Mouse (Mus musculus) forebrain, embryonic 15.5 days (tissue): ENCODE data around the gene Kmt5c. TPM values are rescaled to one million over a fixed set of nuclear protein-coding genes. Genes with fewer than 3 reads are reported as not detected.

Experiments used
- ATAC-seq: fragments of 200-750 bp; cut with Nextera tagmentation; replicated peaks from 2 replicates; pipeline ENCODE4 v1.8.0; 2017; ENCODE audit warnings: mild to moderate bottlenecking, moderate TSS enrichment, moderate library complexity
- H3K27ac ChIP-seq: fragments of 300-500 bp; sonication (generic); replicated peaks from 2 replicates; pipeline ENCODE4 v1.5.1; 2015; ENCODE audit warnings: mild to moderate bottlenecking, inconsistent platforms
- H3K27me3 ChIP-seq: fragments of 300-500 bp; sonication (generic); 2 replicates; pipeline ENCODE4 v1.6.1; 2015; ENCODE audit warnings: inconsistent platforms
- H3K36me3 ChIP-seq: fragments of 300-500 bp; sonication (generic); 2 replicates; pipeline ENCODE4 v1.6.1; 2015; ENCODE audit warnings: mild to moderate bottlenecking, inconsistent platforms
- H3K4me1 ChIP-seq: fragments of 300-500 bp; sonication (generic); 2 replicates; pipeline ENCODE4 v1.6.1; 2015; ENCODE audit warnings: inconsistent platforms
- H3K4me2 ChIP-seq: fragments of 300-500 bp; sonication (generic); replicated peaks from 2 replicates; pipeline ENCODE4 v1.6.1; 2015; ENCODE audit warnings: mild to moderate bottlenecking, inconsistent platforms
- H3K4me3 ChIP-seq: fragments of 300-500 bp; sonication (generic); 2 replicates; pipeline ENCODE4 v1.5.1; 2015; ENCODE audit warnings: mild to moderate bottlenecking, inconsistent platforms
- H3K9ac ChIP-seq: fragments of 300-500 bp; sonication (generic); replicated peaks from 2 replicates; pipeline ENCODE4 v1.6.1; 2015; ENCODE audit warnings: mild to moderate bottlenecking, inconsistent platforms
- H3K9me3 ChIP-seq: fragments of 300-500 bp; sonication (generic); 2 replicates; pipeline ENCODE4 v1.6.1; 2016; ENCODE audit warnings: inconsistent platforms
- WGBS: fragments of 180-500 bp; shearing (Covaris S2); methylation state at CpG from one replicate; pipeline ENCODE4 v1.1.7; 2015; ENCODE audit warnings: mixed read lengths; 5-methylcytosine and 5-hydroxymethylcytosine counted together
- polyA plus RNA-seq: library from polyadenylated mRNA; unstranded; fragments of >200 nt; fragmentation: Nextera tagmentation; extraction: Ambion mirVana; gene quantifications from 2 replicates; pipeline ENCODE4 v1.2.1, GENCODE M21; 2015

The Kmt5c gene
- polyA plus RNA-seq, 1 experiment from 2014 or later = 64.3 TPM

- 67% methylated on average over 7 of the region's 7 CpGs for WGBS
- ATAC-seq = 0 out of 2 replicates have a peak, but pooled peaks have one; percentile 6
- H3K27ac ChIP-seq = no peak overlapping the region
Observed at GRCm38 (mm10) chr7:4795767-4796433, 56.0 kb downstream of the Kmt5c start.

More at GRCm38 (mm10) chr7:4795767-4796433, 56.0 kb downstream of the Kmt5c start:
- no peak overlapping the region for H3K4me3 ChIP-seq
- H3K27me3 ChIP-seq = no peaks in the 10 kb centered on the region
- H3K9ac ChIP-seq = no peak overlapping the region
- H3K36me3 ChIP-seq = peaks cover 37% of the 10 kb centered on the region
- H3K4me2 ChIP-seq = no peak overlapping the region
- H3K9me3 ChIP-seq = no peaks in the 10 kb centered on the region
- H3K4me1 ChIP-seq = peaks cover 20% of the 10 kb centered on the region

Other genes starting within 250 kb of the Kmt5c start
- gene Ppp1r12c, start 238.4 kb upstream of the Kmt5c start, polyA plus RNA-seq = 48.4 and 50.3 TPM in 2 replicates
- 2.5 and 2.6 TPM in 2 replicates for gene Tnnt1, start 223.7 kb upstream of the Kmt5c start, polyA plus RNA-seq
- 1.8 and 1.9 TPM in 2 replicates for gene Tnni3, start 215.9 kb upstream of the Kmt5c start, polyA plus RNA-seq
- 1.6 and 1.7 TPM in 2 replicates for gene Dnaaf3, start 207.7 kb upstream of the Kmt5c start, polyA plus RNA-seq
- 158 and 164 TPM in 2 replicates for gene Syt5, start 192.6 kb upstream of the Kmt5c start, polyA plus RNA-seq
- gene Ptprh, start 136.1 kb upstream of the Kmt5c start, polyA plus RNA-seq = 0.24 and 0.52 TPM in 2 replicates
- 2.7 and 3.1 TPM in 2 replicates for gene Tmem86b, start 108.7 kb upstream of the Kmt5c start, polyA plus RNA-seq
- gene Ppp6r1, start 81.1 kb upstream of the Kmt5c start, polyA plus RNA-seq = 9.2 and 9.3 TPM in 2 replicates
- 142 and 146 TPM in 2 replicates for gene Hspbp1, start 55.0 kb upstream of the Kmt5c start, polyA plus RNA-seq
- gene Brsk1, start 49.5 kb upstream of the Kmt5c start, polyA plus RNA-seq = 6.7 and 7.9 TPM in 2 replicates
- gene Tmem150b, start 14.9 kb upstream of the Kmt5c start, polyA plus RNA-seq = 0.08 and 0.24 TPM in 2 replicates
- gene Cox6b2, start 13.0 kb downstream of the Kmt5c start, polyA plus RNA-seq = 13.7 and 14.1 TPM in 2 replicates
- not detected in 2 replicates for gene Fam71e2, start 31.2 kb downstream of the Kmt5c start, polyA plus RNA-seq
- 0.56 and 1.2 TPM in 2 replicates for gene Il11, start 42.7 kb downstream of the Kmt5c start, polyA plus RNA-seq
- not detected in 2 replicates for gene Tmem190, start 42.8 kb downstream of the Kmt5c start, polyA plus RNA-seq
- gene Tmem238, start 49.5 kb downstream of the Kmt5c start, polyA plus RNA-seq = 3.5 TPM in 2 replicates
- 224 and 256 TPM in 2 replicates for gene Rpl28, start 52.8 kb downstream of the Kmt5c start, polyA plus RNA-seq
- gene Ube2s, start 72.5 kb downstream of the Kmt5c start, polyA plus RNA-seq = 363 and 383 TPM in 2 replicates
- 8.8 and 10.7 TPM in 2 replicates for gene Shisa7, start 104.6 kb downstream of the Kmt5c start, polyA plus RNA-seq
- 3.7 and 4.8 TPM in 2 replicates for gene Isoc2b, start 130.1 kb downstream of the Kmt5c start, polyA plus RNA-seq
- gene Isoc2a, start 137.0 kb downstream of the Kmt5c start, polyA plus RNA-seq = 0.65 and 0.76 TPM in 2 replicates
- 0.31 and 0.33 TPM in 2 replicates for gene Gm36210, start 166.4 kb downstream of the Kmt5c start, polyA plus RNA-seq
- 4.0 and 4.2 TPM in 2 replicates for gene Zfp628, start 175.1 kb downstream of the Kmt5c start, polyA plus RNA-seq
- gene Nat14, start 181.9 kb downstream of the Kmt5c start, polyA plus RNA-seq = 35.2 and 39.3 TPM in 2 replicates
- gene Ssc5d, start 185.7 kb downstream of the Kmt5c start, polyA plus RNA-seq = 0.24 and 0.32 TPM in 2 replicates
- not detected in 2 replicates for gene Sbk2, start 224.3 kb downstream of the Kmt5c start, polyA plus RNA-seq
- 0.27 and 0.33 TPM in 2 replicates for gene Sbk3, start 231.1 kb downstream of the Kmt5c start, polyA plus RNA-seq